ENCODE assay signal across 8 mouse cellular contexts in the genomic region with DNA sequence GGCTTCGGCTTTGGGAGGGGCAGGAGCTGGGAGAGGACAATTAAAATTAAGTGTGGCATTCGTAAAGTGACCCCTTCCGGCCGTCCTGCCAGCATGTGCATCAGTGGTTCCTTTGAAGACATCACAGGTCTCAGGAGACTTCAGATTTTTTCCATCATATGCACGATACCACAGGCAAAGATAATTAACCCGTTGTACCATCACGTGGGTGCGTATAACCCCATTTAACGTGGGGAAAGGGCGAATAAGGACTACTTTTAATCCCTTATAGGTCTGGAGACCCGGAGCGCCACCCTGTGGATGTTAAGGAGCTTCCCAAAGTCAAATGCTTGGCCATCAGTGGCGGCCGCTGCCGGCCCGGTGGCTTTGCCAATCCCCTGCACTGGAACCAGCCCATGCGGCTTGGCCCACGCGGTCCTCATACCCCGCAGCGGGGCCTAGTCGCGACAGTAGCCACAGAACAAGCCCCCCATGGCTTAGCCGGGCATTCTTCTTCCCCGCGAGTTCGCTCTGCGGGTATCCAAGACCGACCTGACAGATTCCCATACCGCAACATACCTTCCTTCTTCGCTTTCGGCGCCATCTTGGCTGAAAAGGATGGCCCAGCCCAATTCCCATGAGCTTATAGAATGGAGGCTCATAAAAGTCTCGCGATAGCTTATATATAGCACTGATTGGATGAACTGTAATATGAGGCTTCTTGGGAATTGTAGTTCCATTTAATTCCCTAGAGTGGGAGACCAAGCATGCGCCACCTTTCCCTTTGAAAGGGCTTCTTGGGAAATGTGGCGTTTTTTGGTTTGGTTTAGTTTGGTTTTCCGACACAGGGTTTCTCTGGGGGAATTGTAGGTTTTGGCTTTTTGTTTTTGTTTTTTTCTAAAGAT. TPM values are rescaled to one million over a fixed set of nuclear protein-coding genes. Genes with fewer than 3 reads are reported as not detected.
DNase-seq lines count a peak whose midpoint lies in the region; ATAC-seq and TF ChIP-seq lines count a peak whose summit lies in the region.

A gene (minus strand): TSS at position 624 of the 884 bp plus-strand sequence.

- H3K36me3 ChIP-seq in forebrain, embryonic 16.5 days (ENCODE audit: control insufficient read depth, insufficient read depth) = peaks cover 19% of the 10 kb centered on the region
- H3K36me3 ChIP-seq in liver, postnatal 0 days (replicated peaks; ENCODE audit: insufficient read depth, low read length) = peaks cover 29% of the 10 kb centered on the region
- H3K36me3 ChIP-seq in neural tube, embryonic 13.5 days = peaks cover 28% of the 10 kb centered on the region

- intact Hi-C loops in heart, postnatal 25 days (cut with DNase I) = loop anchor here (10.0 kb wide), 1 partner anchor 358 kb away; no protein-coding TSS in a partner anchor

- peaks cover 41% of the 10 kb centered on the region for H3K4me1 ChIP-seq in forebrain, embryonic 16.5 days (replicated peaks; ENCODE audit: control insufficient read depth, insufficient read depth, low read length)
- H3K4me1 ChIP-seq in liver, postnatal 0 days (ENCODE audit: insufficient read depth) = peaks cover 31% of the 10 kb centered on the region
- peaks cover 60% of the 10 kb centered on the region for H3K4me1 ChIP-seq in neural tube, embryonic 13.5 days (replicated peaks)

- WGBS in forebrain, embryonic 16.5 days = under 1% methylated on average over 38 of the region's 38 CpGs
- WGBS in liver, postnatal 0 days (ENCODE audit: insufficient replicate concordance) = 1% methylated on average over 38 of the region's 38 CpGs
- under 1% methylated on average over 38 of the region's 38 CpGs for WGBS in neural tube, embryonic 13.5 days

- H3K9ac ChIP-seq in forebrain, embryonic 16.5 days (replicated peaks; ENCODE audit: low read depth, low read length) = peak within 1 kb of the TSS; percentile 96
- H3K9ac ChIP-seq in liver, postnatal 0 days (replicated peaks) = peak within 1 kb of the TSS; percentile 93
- H3K9ac ChIP-seq in neural tube, embryonic 13.5 days = peak within 1 kb of the TSS; percentile 90

- DNase-seq in ES-CJ7 (ENCODE audit: low read depth, low spot score) = peak; percentile 98
- DNase-seq in cerebellum, adult 11 months = peak; percentile 82
- DNase-seq in heart, postnatal 25 days (ENCODE audit: low spot score) = peak; percentile 70
- DNase-seq in layer of hippocampus, adult 11-12 months (ENCODE audit: low spot score) = peak; percentile 87
- peak; percentile 82 for DNase-seq in liver, postnatal 0 days
- peak; percentile 97 for DNase-seq in telencephalon, adult 2 months (ENCODE audit: low read depth, low spot score)

- peak within 1 kb of the TSS; percentile 59 for H3K4me2 ChIP-seq in forebrain, embryonic 16.5 days (ENCODE audit: low read length)
- H3K4me2 ChIP-seq in liver, postnatal 0 days (ENCODE audit: low read depth, low read length) = peak within 1 kb of the TSS; percentile 90
- peak within 1 kb of the TSS; percentile 69 for H3K4me2 ChIP-seq in neural tube, embryonic 13.5 days

- no peaks in the 10 kb centered on the region for H3K9me3 ChIP-seq in forebrain, embryonic 16.5 days (ENCODE audit: control insufficient read depth, low read length)
- H3K9me3 ChIP-seq in liver, postnatal 0 days (ENCODE audit: low read length) = no peaks in the 10 kb centered on the region
- H3K9me3 ChIP-seq in neural tube, embryonic 13.5 days = no peaks in the 10 kb centered on the region

- H3K27ac ChIP-seq in forebrain, embryonic 16.5 days (ENCODE audit: low read length) = peak within 1 kb of the TSS; percentile 95
- peak within 1 kb of the TSS; percentile 90 for H3K27ac ChIP-seq in liver, postnatal 0 days (ENCODE audit: low read depth)
- peak within 1 kb of the TSS; percentile 95 for H3K27ac ChIP-seq in neural tube, embryonic 13.5 days (replicated peaks)

- H3K4me3 ChIP-seq in forebrain, embryonic 16.5 days (replicated peaks; ENCODE audit: low read length) = peak within 1 kb of the TSS; percentile 88
- H3K4me3 ChIP-seq in liver, postnatal 0 days (ENCODE audit: low read depth, low read length) = peak within 1 kb of the TSS; percentile 94
- H3K4me3 ChIP-seq in neural tube, embryonic 13.5 days = peak within 1 kb of the TSS; percentile 75

- peak; percentile 96 for ATAC-seq in forebrain, embryonic 16.5 days
- ATAC-seq in liver, postnatal 0 days = peak; percentile 82
- ATAC-seq in neural tube, embryonic 13.5 days (ENCODE audit: low read depth) = peak; percentile 93

- no peaks in the 10 kb centered on the region for H3K27me3 ChIP-seq in forebrain, embryonic 16.5 days (replicated peaks; ENCODE audit: control insufficient read depth, insufficient read depth, low read length)
- H3K27me3 ChIP-seq in liver, postnatal 0 days (ENCODE audit: insufficient read depth, low read length) = peaks cover 9% of the 10 kb centered on the region
- H3K27me3 ChIP-seq in neural tube, embryonic 13.5 days = no peaks in the 10 kb centered on the region

- TF ChIP-seq CTCF in liver, postnatal 0 days (IDR thresholded peaks at IDR 0.05; ENCODE audit: low read depth) = peak; percentile 42; the same call in 1 of the 2 replicates

- TF ChIP-seq EP300 in liver, postnatal 0 days (IDR thresholded peaks at IDR 0.05; ENCODE audit: low read depth) = peak; percentile 75

RNA-seq across cellular contexts. Expression of the gene that starts here (rescaled TPM):
- polyA plus RNA-seq in forebrain, embryonic 16.5 days (2015; fragmentation: Nextera tagmentation; extraction: Ambion mirVana) = 758 and 831 TPM in 2 replicates
- 100 to 1,000 TPM; 776 to 853 TPM for total RNA-seq in heart, postnatal 25 days (2021)
- polyA plus RNA-seq in liver, postnatal 0 days (2015; fragmentation: Nextera tagmentation; extraction: Ambion mirVana) = 732 and 758 TPM in 2 replicates
- 930 and 991 TPM in 2 replicates for polyA plus RNA-seq in neural tube, embryonic 13.5 days (2015; fragmentation: Nextera tagmentation; extraction: Ambion mirVana)

Comparison
In these comparisons a context has a peak if more than half of its experiments do, and no peak if none do; other contexts are left out.
1. Peak in every context shown above with its lines: DNase-seq, ATAC-seq, H3K4me3 ChIP-seq and H3K27ac ChIP-seq.